Mouse (Mus musculus): ENCODE measurements around the gene Adgrb3. TPM values are rescaled to one million over a fixed set of nuclear protein-coding genes. Genes with fewer than 3 reads are reported as not detected.

The Adgrb3 gene
- polyA plus RNA-seq, 1 experiment from 2014 or later: 0.43 TPM

- DNase-seq (ENCODE audit: low spot score) (no peak), ATAC-seq (replicated peaks; ENCODE audit: low FRiP score) (no peak)
- Histone ChIP-seq H3K4me3 (ENCODE audit: low read depth, low read length) (no peak overlapping the region), H3K9me3 (ENCODE audit: control insufficient read depth, low read length) (no peaks in the 10 kb centered on the region), H3K36me3 (ENCODE audit: control insufficient read depth, insufficient read depth, low read length) (no peaks in the 10 kb centered on the region), H3K9ac (ENCODE audit: low read depth, low read length) (no peak overlapping the region), H3K27me3 (replicated peaks; ENCODE audit: control insufficient read depth, insufficient read depth, low read length) (no peaks in the 10 kb centered on the region), H3K27ac (ENCODE audit: low read depth, low read length) (no peak overlapping the region), H3K4me1 (replicated peaks; ENCODE audit: control insufficient read depth, insufficient read depth, low read length) (no peaks in the 10 kb centered on the region), H3K4me2 (no peak overlapping the region)
- 79% methylated on average over 11 of the region's 11 CpGs for WGBS
Observed at GRCm38 (mm10) chr1:25115512-25115911, 714.0 kb downstream of the Adgrb3 start.

GRCm38 (mm10) chr1:25107500-25108101 is 721.9 kb downstream of the Adgrb3 start:
- DNase-seq (ENCODE audit: low spot score): no peak
- Histone ChIP-seq H3K4me1 (replicated peaks; ENCODE audit: control insufficient read depth, insufficient read depth, low read length) (no peaks in the 10 kb centered on the region), H3K4me2 (no peak overlapping the region), H3K36me3 (ENCODE audit: control insufficient read depth, insufficient read depth, low read length) (no peaks in the 10 kb centered on the region), H3K9me3 (ENCODE audit: control insufficient read depth, low read length) (no peaks in the 10 kb centered on the region), H3K27me3 (replicated peaks; ENCODE audit: control insufficient read depth, insufficient read depth, low read length) (no peaks in the 10 kb centered on the region), H3K27ac (ENCODE audit: low read depth, low read length) (no peak overlapping the region), H3K4me3 (ENCODE audit: low read depth, low read length) (no peak overlapping the region), H3K9ac (ENCODE audit: low read depth, low read length) (no peak overlapping the region)
- no peak for ATAC-seq (replicated peaks; ENCODE audit: low FRiP score)
- WGBS: 90% methylated on average over 3 of the region's 3 CpGs

GRCm38 (mm10) chr1:25106679-25107078 is 722.8 kb downstream of the Adgrb3 start:
- Histone ChIP-seq H3K27ac (ENCODE audit: low read depth, low read length) (no peak overlapping the region), H3K4me2 (no peak overlapping the region), H3K9me3 (ENCODE audit: control insufficient read depth, low read length) (no peaks in the 10 kb centered on the region), H3K36me3 (ENCODE audit: control insufficient read depth, insufficient read depth, low read length) (no peaks in the 10 kb centered on the region), H3K4me3 (ENCODE audit: low read depth, low read length) (no peak overlapping the region), H3K4me1 (replicated peaks; ENCODE audit: control insufficient read depth, insufficient read depth, low read length) (no peaks in the 10 kb centered on the region), H3K27me3 (replicated peaks; ENCODE audit: control insufficient read depth, insufficient read depth, low read length) (no peaks in the 10 kb centered on the region), H3K9ac (ENCODE audit: low read depth, low read length) (no peak overlapping the region)
- DNase-seq (ENCODE audit: low spot score) (no peak), ATAC-seq (replicated peaks; ENCODE audit: low FRiP score) (no peak)
- WGBS: 81% methylated on average over 6 of the region's 6 CpGs

- 53% methylated on average over 4 of the region's 4 CpGs for WGBS
Observed at GRCm38 (mm10) chr1:25105367-25105766, 724.1 kb downstream of the Adgrb3 start.

GRCm38 (mm10) chr1:25088010-25088719 is 741.3 kb downstream of the Adgrb3 start:
- Histone ChIP-seq H3K4me3 (ENCODE audit: low read depth, low read length) (no peak overlapping the region), H3K27me3 (replicated peaks; ENCODE audit: control insufficient read depth, insufficient read depth, low read length) (no peaks in the 10 kb centered on the region), H3K36me3 (ENCODE audit: control insufficient read depth, insufficient read depth, low read length) (no peaks in the 10 kb centered on the region), H3K27ac (ENCODE audit: low read depth, low read length) (no peak overlapping the region), H3K9me3 (ENCODE audit: control insufficient read depth, low read length) (no peaks in the 10 kb centered on the region), H3K4me2 (no peak overlapping the region), H3K9ac (ENCODE audit: low read depth, low read length) (no peak overlapping the region), H3K4me1 (replicated peaks; ENCODE audit: control insufficient read depth, insufficient read depth, low read length) (no peaks in the 10 kb centered on the region)
- DNase-seq (ENCODE audit: low spot score) (no peak), ATAC-seq (replicated peaks; ENCODE audit: low FRiP score) (no peak)
- 52% methylated on average over 5 of the region's 5 CpGs for WGBS

More at GRCm38 (mm10) chr1:25105367-25105766, 724.1 kb downstream of the Adgrb3 start:
- Histone ChIP-seq H3K4me1 (replicated peaks; ENCODE audit: control insufficient read depth, insufficient read depth, low read length) (no peaks in the 10 kb centered on the region), H3K9ac (ENCODE audit: low read depth, low read length) (no peak overlapping the region), H3K27me3 (replicated peaks; ENCODE audit: control insufficient read depth, insufficient read depth, low read length) (no peaks in the 10 kb centered on the region), H3K27ac (ENCODE audit: low read depth, low read length) (no peak overlapping the region), H3K9me3 (ENCODE audit: control insufficient read depth, low read length) (no peaks in the 10 kb centered on the region), H3K36me3 (ENCODE audit: control insufficient read depth, insufficient read depth, low read length) (no peaks in the 10 kb centered on the region), H3K4me2 (no peak overlapping the region), H3K4me3 (ENCODE audit: low read depth, low read length) (no peak overlapping the region)
- no peak for ATAC-seq (replicated peaks; ENCODE audit: low FRiP score)
- DNase-seq (ENCODE audit: low spot score): no peak

- H3K4me3 ChIP-seq (ENCODE audit: low read depth, low read length): no peak overlapping the region
Observed at GRCm38 (mm10) chr1:25085616-25086372, 743.7 kb downstream of the Adgrb3 start.

GRCm38 (mm10) chr1:25082377-25082776 is 747.1 kb downstream of the Adgrb3 start:
- Histone ChIP-seq H3K4me3 (ENCODE audit: low read depth, low read length) (no peak overlapping the region), H3K9me3 (ENCODE audit: control insufficient read depth, low read length) (no peaks in the 10 kb centered on the region), H3K4me1 (replicated peaks; ENCODE audit: control insufficient read depth, insufficient read depth, low read length) (no peaks in the 10 kb centered on the region), H3K27ac (ENCODE audit: low read depth, low read length) (no peak overlapping the region), H3K27me3 (replicated peaks; ENCODE audit: control insufficient read depth, insufficient read depth, low read length) (no peaks in the 10 kb centered on the region), H3K9ac (ENCODE audit: low read depth, low read length) (no peak overlapping the region), H3K4me2 (no peak overlapping the region), H3K36me3 (ENCODE audit: control insufficient read depth, insufficient read depth, low read length) (no peaks in the 10 kb centered on the region)
- 74% methylated on average over 8 of the region's 8 CpGs for WGBS
- no peak for DNase-seq (ENCODE audit: low spot score)
- no peak for ATAC-seq (replicated peaks; ENCODE audit: low FRiP score)

More at GRCm38 (mm10) chr1:25085616-25086372, 743.7 kb downstream of the Adgrb3 start:
- Histone ChIP-seq H3K27ac (ENCODE audit: low read depth, low read length) (no peak overlapping the region), H3K36me3 (ENCODE audit: control insufficient read depth, insufficient read depth, low read length) (no peaks in the 10 kb centered on the region), H3K4me2 (no peak overlapping the region), H3K4me1 (replicated peaks; ENCODE audit: control insufficient read depth, insufficient read depth, low read length) (no peaks in the 10 kb centered on the region), H3K27me3 (replicated peaks; ENCODE audit: control insufficient read depth, insufficient read depth, low read length) (no peaks in the 10 kb centered on the region), H3K9me3 (ENCODE audit: control insufficient read depth, low read length) (no peaks in the 10 kb centered on the region), H3K9ac (ENCODE audit: low read depth, low read length) (no peak overlapping the region)
- 74% methylated on average over 14 of the region's 14 CpGs for WGBS
- no peak for ATAC-seq (replicated peaks; ENCODE audit: low FRiP score)
- DNase-seq (ENCODE audit: low spot score): no peak

GRCm38 (mm10) chr1:25081265-25081849 is 748.1 kb downstream of the Adgrb3 start:
- Histone ChIP-seq H3K4me1 (replicated peaks; ENCODE audit: control insufficient read depth, insufficient read depth, low read length) (no peaks in the 10 kb centered on the region), H3K36me3 (ENCODE audit: control insufficient read depth, insufficient read depth, low read length) (no peaks in the 10 kb centered on the region), H3K4me3 (ENCODE audit: low read depth, low read length) (no peak overlapping the region), H3K4me2 (no peak overlapping the region), H3K9ac (ENCODE audit: low read depth, low read length) (no peak overlapping the region), H3K9me3 (ENCODE audit: control insufficient read depth, low read length) (no peaks in the 10 kb centered on the region), H3K27ac (ENCODE audit: low read depth, low read length) (no peak overlapping the region), H3K27me3 (replicated peaks; ENCODE audit: control insufficient read depth, insufficient read depth, low read length) (no peaks in the 10 kb centered on the region)
- WGBS: 66% methylated on average over 4 of the region's 4 CpGs
- DNase-seq (ENCODE audit: low spot score): no peak
- no peak for ATAC-seq (replicated peaks; ENCODE audit: low FRiP score)

All from liver, embryonic 11.5 days (tissue).